Mouse (Mus musculus) embryonic facial prominence, embryonic 13.5 days (tissue): ENCODE results near the gene Gle1. TPM values are rescaled to one million over a fixed set of nuclear protein-coding genes. Genes with fewer than 3 reads are reported as not detected.

Experiments used
- ATAC-seq: fragments of 200-750 bp; cut with Nextera tagmentation; 2 replicates; pipeline ENCODE4 v1.8.0; 2017; ENCODE audit warnings: low read depth; ENCODE audit not compliant: insufficient number of reproducible peaks, insufficient read depth, low FRiP score, low TSS enrichment
- H3K27ac ChIP-seq: fragments of 300-500 bp; sonication (generic); 2 replicates; pipeline ENCODE4 v1.5.1; 2015; ENCODE audit warnings: moderate library complexity, mild to moderate bottlenecking, inconsistent platforms
- H3K27me3 ChIP-seq: fragments of 300-500 bp; sonication (generic); 2 replicates; pipeline ENCODE4 v1.6.1; 2015; ENCODE audit warnings: mild to moderate bottlenecking, inconsistent platforms
- H3K36me3 ChIP-seq: fragments of 300-500 bp; sonication (generic); 2 replicates; pipeline ENCODE4 v1.6.1; 2015; ENCODE audit warnings: mild to moderate bottlenecking, inconsistent platforms
- H3K4me1 ChIP-seq: fragments of 300-500 bp; sonication (generic); 2 replicates; pipeline ENCODE4 v1.6.1; 2015; ENCODE audit warnings: inconsistent platforms
- H3K4me2 ChIP-seq: fragments of 300-500 bp; sonication (generic); 2 replicates; pipeline ENCODE4 v1.6.1; 2015; ENCODE audit warnings: moderate library complexity, mild to moderate bottlenecking, inconsistent platforms
- H3K4me3 ChIP-seq: fragments of 300-500 bp; sonication (generic); 2 replicates; pipeline ENCODE4 v1.5.1; 2015; ENCODE audit warnings: mild to moderate bottlenecking, inconsistent platforms
- H3K9ac ChIP-seq: fragments of 300-500 bp; sonication (generic); 2 replicates; pipeline ENCODE4 v1.6.1; 2015; ENCODE audit warnings: mild to moderate bottlenecking, inconsistent platforms
- H3K9me3 ChIP-seq: fragments of 300-500 bp; sonication (generic); 2 replicates; pipeline ENCODE4 v1.6.1; 2016; ENCODE audit warnings: inconsistent platforms
- WGBS: fragments of 180-500 bp; shearing (Covaris S2); methylation state at CpG from one replicate; pipeline ENCODE4 v1.1.7; 2015; ENCODE audit warnings: mixed read lengths; 5-methylcytosine and 5-hydroxymethylcytosine counted together
- polyA plus RNA-seq: library from polyadenylated mRNA; unstranded; fragments of >200 nt; fragmentation: Nextera tagmentation; extraction: Ambion mirVana; gene quantifications from 2 replicates; pipeline ENCODE4 v1.2.1, GENCODE M21; 2015

Gene Gle1
- polyA plus RNA-seq, 1 experiment from 2014 or later: 76.8 TPM

- H3K9ac ChIP-seq: peak within 1 kb of the TSS; percentile 96
- peak within 1 kb of the TSS; percentile 87 for H3K27ac ChIP-seq
- peaks cover 18% of the 10 kb centered on the region for H3K36me3 ChIP-seq
- peak within 1 kb of the TSS; percentile 93 for H3K4me3 ChIP-seq
- under 1% methylated on average over 70 of the region's 82 CpGs for WGBS
- no peaks in the 10 kb centered on the region for H3K27me3 ChIP-seq
- H3K4me2 ChIP-seq: peak within 1 kb of the TSS; percentile 67
- H3K4me1 ChIP-seq: peaks cover 42% of the 10 kb centered on the region
- no peaks in the 10 kb centered on the region for H3K9me3 ChIP-seq
- peak; percentile 97 for ATAC-seq
Measured at GRCm38 (mm10) chr2:29965250-29965843, 30.1 kb downstream of the Gle1 start, which contains the start of gene Sptan1. Gene Sptan1 (plus strand): TSS chr2:29965560.

GRCm38 (mm10) chr2:29965906-29966305 is 30.7 kb downstream of the Gle1 start:
- Histone ChIP-seq H3K36me3 (peaks cover 14% of the 10 kb centered on the region; the same call in 1 of the 2 replicates), H3K4me3 (peak overlapping the region; percentile 93), H3K27me3 (no peaks in the 10 kb centered on the region), H3K9ac (peak overlapping the region; percentile 96), H3K4me2 (peak overlapping the region; percentile 67), H3K27ac (peak overlapping the region; percentile 87), H3K9me3 (no peaks in the 10 kb centered on the region), H3K4me1 (peaks cover 42% of the 10 kb centered on the region)
- peak; percentile 12; the same call in 1 of the 2 replicates for ATAC-seq
- under 1% methylated on average over 40 of the region's 41 CpGs for WGBS

DNA sequence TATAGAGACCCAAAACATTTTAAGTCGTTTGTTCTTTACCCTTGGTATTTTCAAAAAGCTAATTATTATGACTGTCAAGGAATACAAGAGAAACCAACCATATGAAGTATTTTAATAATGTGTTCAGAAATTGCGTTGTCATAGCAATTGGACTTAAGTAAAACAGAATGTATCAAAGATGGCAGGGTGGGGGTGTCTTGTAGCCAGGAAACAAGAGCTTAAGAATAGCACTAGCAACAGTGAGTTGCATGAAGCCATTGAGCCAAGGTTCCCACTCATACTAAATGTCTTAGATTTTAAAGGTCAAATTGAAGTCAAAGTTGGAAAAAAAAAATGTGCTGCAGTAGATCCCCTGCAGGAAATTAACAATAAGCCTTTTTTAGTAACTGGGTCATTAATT is 31.6 kb downstream of the Gle1 start:
- no peaks in the 10 kb centered on the region for H3K9me3 ChIP-seq
- H3K27me3 ChIP-seq: no peaks in the 10 kb centered on the region
- H3K9ac ChIP-seq: peak overlapping the region; percentile 96
- peak overlapping the region; percentile 93 for H3K4me3 ChIP-seq
- ATAC-seq: no peak
- peak overlapping the region; percentile 67 for H3K4me2 ChIP-seq
- peaks cover 44% of the 10 kb centered on the region for H3K4me1 ChIP-seq
- 67% methylated on average over 2 of the region's 2 CpGs for WGBS
- H3K27ac ChIP-seq: no peak overlapping the region
- peaks cover 14% of the 10 kb centered on the region; the same call in 1 of the 2 replicates for H3K36me3 ChIP-seq

- Histone ChIP-seq H3K4me1 (peaks cover 50% of the 10 kb centered on the region), H3K4me2 (peak overlapping the region; percentile 67), H3K27me3 (no peaks in the 10 kb centered on the region), H3K36me3 (peaks cover 14% of the 10 kb centered on the region; the same call in 1 of the 2 replicates), H3K4me3 (no peak overlapping the region), H3K27ac (no peak overlapping the region), H3K9me3 (no peaks in the 10 kb centered on the region), H3K9ac (0 out of 2 replicates have a peak overlapping the region, but pooled peaks have one; percentile 46)
- no peak for ATAC-seq
- WGBS: 62% methylated on average over 5 of the region's 5 CpGs
Measured at GRCm38 (mm10) chr2:29967768-29968167, 32.5 kb downstream of the Gle1 start.

GRCm38 (mm10) chr2:29968638-29969037 is 33.4 kb downstream of the Gle1 start:
- peaks cover 54% of the 10 kb centered on the region for H3K4me1 ChIP-seq
- no peak overlapping the region for H3K9ac ChIP-seq
- H3K9me3 ChIP-seq: no peaks in the 10 kb centered on the region
- ATAC-seq: no peak
- peaks cover 14% of the 10 kb centered on the region; the same call in 1 of the 2 replicates for H3K36me3 ChIP-seq
- no peak overlapping the region for H3K4me3 ChIP-seq
- no peaks in the 10 kb centered on the region for H3K27me3 ChIP-seq
- WGBS: 64% methylated on average over 5 of the region's 5 CpGs
- H3K4me2 ChIP-seq: no peak overlapping the region
- H3K27ac ChIP-seq: no peak overlapping the region

DNA sequence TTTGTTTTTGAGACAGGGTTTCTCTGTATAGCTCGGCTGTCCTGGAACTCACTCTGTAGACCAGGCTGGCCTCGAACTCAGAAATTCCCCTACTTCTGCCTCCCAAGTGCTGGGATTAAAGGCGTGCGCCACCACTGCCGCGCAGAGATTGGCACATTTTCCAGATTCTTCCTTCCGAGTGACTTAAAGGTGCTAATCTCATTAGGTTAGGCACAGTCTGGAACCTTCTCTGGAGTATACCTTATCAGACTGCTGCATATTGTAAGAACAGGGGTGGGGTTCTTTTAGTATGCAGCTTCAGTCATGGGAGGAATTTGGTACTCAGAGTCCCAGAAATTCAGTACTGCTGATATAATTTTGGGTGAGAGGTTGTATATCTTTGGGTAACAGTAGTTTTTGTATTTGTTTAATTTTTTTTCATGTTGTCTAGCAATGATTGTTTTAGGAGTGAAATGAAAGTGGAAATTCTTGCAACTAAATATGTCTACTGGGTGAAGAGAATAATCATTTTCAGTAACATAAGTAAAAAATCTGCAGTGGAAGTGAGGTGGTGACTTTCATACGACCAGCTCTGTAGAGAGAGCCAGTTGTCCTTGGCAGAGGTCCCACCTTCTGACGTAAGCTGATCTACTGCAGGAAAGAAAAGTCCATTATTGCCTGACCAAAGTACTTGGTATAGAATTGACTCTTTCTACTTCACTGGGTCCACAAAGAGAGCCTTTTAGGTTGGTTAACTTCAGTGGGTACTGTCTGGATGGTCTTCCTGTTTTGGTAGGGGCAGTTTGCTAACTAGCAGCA is 36.8 kb downstream of the Gle1 start:
- H3K9me3 ChIP-seq: no peaks in the 10 kb centered on the region
- peaks cover 36% of the 10 kb centered on the region for H3K4me1 ChIP-seq
- peaks cover 24% of the 10 kb centered on the region for H3K36me3 ChIP-seq
- no peak overlapping the region for H3K27ac ChIP-seq
- H3K4me3 ChIP-seq: no peak overlapping the region
- WGBS: 67% methylated on average over 9 of the region's 9 CpGs
- ATAC-seq: no peak
- no peaks in the 10 kb centered on the region for H3K27me3 ChIP-seq
- no peak overlapping the region for H3K4me2 ChIP-seq
- no peak overlapping the region for H3K9ac ChIP-seq

DNA sequence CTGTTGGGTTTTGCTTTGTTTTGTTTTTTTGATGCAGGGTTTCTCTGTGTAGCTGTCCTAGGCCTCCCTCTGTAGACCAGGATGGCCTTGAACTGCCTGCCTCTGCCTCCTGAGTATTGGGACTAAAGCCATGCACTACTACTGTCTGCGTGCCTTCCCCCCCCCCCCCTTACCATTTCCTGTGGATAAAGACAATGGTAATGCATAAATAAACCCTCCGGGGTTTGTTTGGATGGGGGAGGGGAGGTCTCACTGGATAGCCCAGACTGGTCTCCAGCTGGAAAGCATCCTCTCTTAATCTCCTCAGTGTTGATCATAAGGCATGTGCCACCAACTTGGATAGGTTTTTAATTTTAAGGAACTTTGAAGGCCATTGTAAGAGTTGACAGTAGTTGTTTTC is 38.3 kb downstream of the Gle1 start:
- no peaks in the 10 kb centered on the region for H3K27me3 ChIP-seq
- no peak overlapping the region for H3K4me3 ChIP-seq
- H3K4me1 ChIP-seq: peaks cover 21% of the 10 kb centered on the region
- no peak overlapping the region for H3K27ac ChIP-seq
- H3K36me3 ChIP-seq: peaks cover 25% of the 10 kb centered on the region
- H3K9me3 ChIP-seq: no peaks in the 10 kb centered on the region
- H3K9ac ChIP-seq: no peak overlapping the region
- H3K4me2 ChIP-seq: no peak overlapping the region
- ATAC-seq: no peak
- 11% methylated on average over 2 of the region's 2 CpGs for WGBS

DNA sequence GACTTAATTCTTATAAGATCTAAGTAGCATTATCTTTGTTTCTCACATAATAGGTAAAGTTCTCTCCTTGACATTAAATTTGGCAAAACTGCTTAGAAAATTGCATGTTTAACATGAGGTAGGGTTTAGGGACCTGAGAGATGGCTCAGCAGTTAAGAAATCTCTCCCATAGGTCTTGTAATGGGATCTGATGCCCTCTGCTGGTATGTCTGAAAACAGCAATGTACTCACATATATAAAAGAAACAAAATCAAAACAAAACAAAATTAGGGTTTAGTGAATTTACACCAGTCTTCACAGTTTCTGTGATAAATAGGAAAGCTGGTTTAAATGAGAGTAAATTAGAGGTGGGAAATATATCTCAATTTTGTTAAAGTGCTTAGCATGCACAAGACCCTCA is 42.1 kb downstream of the Gle1 start:
- H3K4me2 ChIP-seq: no peak overlapping the region
- H3K27me3 ChIP-seq: no peaks in the 10 kb centered on the region
- H3K9me3 ChIP-seq: no peaks in the 10 kb centered on the region
- no peak overlapping the region for H3K27ac ChIP-seq
- no peak overlapping the region for H3K9ac ChIP-seq
- ATAC-seq: no peak
- H3K4me3 ChIP-seq: no peak overlapping the region
- peaks cover 49% of the 10 kb centered on the region for H3K36me3 ChIP-seq
- peaks cover 7% of the 10 kb centered on the region; the same call in 1 of the 2 replicates for H3K4me1 ChIP-seq

- H3K9ac ChIP-seq: no peak overlapping the region
- H3K27ac ChIP-seq: no peak overlapping the region
- H3K9me3 ChIP-seq: no peaks in the 10 kb centered on the region
- H3K4me1 ChIP-seq: no peaks in the 10 kb centered on the region
- no peak overlapping the region for H3K4me3 ChIP-seq
- no peaks in the 10 kb centered on the region for H3K27me3 ChIP-seq
- ATAC-seq: no peak
- H3K36me3 ChIP-seq: peaks cover 77% of the 10 kb centered on the region
- no peak overlapping the region for H3K4me2 ChIP-seq
- 100% methylated on average over 1 of the region's 1 CpGs for WGBS
Measured at GRCm38 (mm10) chr2:29980661-29981060, 45.4 kb downstream of the Gle1 start.

GRCm38 (mm10) chr2:29991962-29992361 is 56.7 kb downstream of the Gle1 start:
- H3K4me3 ChIP-seq: no peak overlapping the region
- no peaks in the 10 kb centered on the region for H3K27me3 ChIP-seq
- no peaks in the 10 kb centered on the region for H3K9me3 ChIP-seq
- WGBS: 58% methylated on average over 2 of the region's 2 CpGs
- H3K4me1 ChIP-seq: no peaks in the 10 kb centered on the region
- no peak overlapping the region for H3K27ac ChIP-seq
- H3K4me2 ChIP-seq: no peak overlapping the region
- H3K9ac ChIP-seq: no peak overlapping the region
- ATAC-seq: no peak
- peaks cover 99% of the 10 kb centered on the region for H3K36me3 ChIP-seq

DNA sequence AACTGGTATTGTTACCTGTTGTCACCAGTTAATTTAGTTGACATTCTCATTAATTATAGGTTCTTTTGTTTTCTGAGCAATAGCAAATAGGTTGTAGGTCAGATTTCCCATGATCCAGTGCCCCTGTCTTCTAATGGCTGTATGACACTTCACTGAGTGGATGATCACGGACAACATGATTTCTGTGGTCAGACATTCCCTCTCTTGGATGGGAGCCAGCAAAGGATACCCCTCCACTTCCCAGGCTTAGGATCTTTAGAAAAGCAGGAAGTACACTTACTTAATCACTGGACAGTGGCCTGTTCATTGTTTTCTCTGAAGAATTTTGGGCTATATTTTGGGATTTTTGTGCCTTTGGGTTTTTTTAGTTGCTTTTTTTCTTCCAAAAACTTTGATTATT is 73.9 kb downstream of the Gle1 start:
- Histone ChIP-seq H3K9ac (no peak overlapping the region), H3K4me3 (no peak overlapping the region), H3K9me3 (no peaks in the 10 kb centered on the region), H3K27ac (no peak overlapping the region), H3K4me1 (no peaks in the 10 kb centered on the region), H3K36me3 (peaks cover 99% of the 10 kb centered on the region), H3K4me2 (no peak overlapping the region), H3K27me3 (no peaks in the 10 kb centered on the region)
- WGBS: 71% methylated on average over 1 of the region's 1 CpGs
- no peak for ATAC-seq
